Mouse (Mus musculus): Measurements from ENCODE around the gene Scaf8.

DNA sequence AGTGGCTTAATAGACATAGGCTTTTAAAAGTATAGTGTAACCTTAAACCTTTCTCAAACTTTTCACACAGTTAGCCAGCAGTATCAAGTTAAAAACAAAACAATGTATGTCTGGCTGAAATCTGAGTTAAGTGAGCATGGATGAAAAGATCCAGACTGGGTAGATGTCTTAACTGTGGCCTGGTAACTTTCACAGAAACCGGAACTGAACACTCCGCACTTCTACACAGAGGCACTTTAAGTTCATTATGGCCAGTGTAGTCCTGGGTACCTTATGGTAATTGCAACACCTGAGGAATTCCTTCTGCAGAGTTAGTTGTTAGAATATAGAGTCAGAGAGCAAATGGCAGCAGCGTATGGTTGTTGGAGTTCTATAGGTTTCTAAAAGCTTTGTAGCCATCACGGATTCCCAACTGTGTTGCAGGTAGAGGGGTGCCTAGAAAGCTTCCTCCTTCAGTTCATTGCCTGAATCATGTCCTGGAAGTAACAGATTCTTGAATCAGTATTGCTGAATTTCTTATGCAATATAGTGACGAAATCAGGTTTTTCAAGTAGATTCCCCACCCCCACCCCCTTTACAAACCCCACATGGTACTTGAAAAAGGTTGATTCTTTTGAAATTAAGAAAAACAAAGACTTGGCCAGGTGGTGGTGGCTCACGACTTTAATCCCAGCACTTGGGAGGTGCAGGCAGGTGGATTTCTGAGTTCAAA lies 92.9 kb downstream of the Scaf8 start:
- no peak for TF ChIP-seq CTCF (IDR thresholded peaks at IDR 0.05; ENCODE audit: extremely low read depth, insufficient read depth, low read length)
- TF ChIP-seq POLR2A (IDR thresholded peaks at IDR 0.05; ENCODE audit: extremely low read depth, insufficient read depth, low read length) = no peak

Measured in cortical plate, adult 2 months (tissue).